Mouse (Mus musculus) neural tube, embryonic 14.5 days (tissue): ENCODE data around the gene Elp4. TPM values are rescaled to one million over a fixed set of nuclear protein-coding genes. Genes with fewer than 3 reads are reported as not detected.

ENCODE experiments used
- ATAC-seq: fragments of 200-750 bp; cut with Nextera tagmentation; 2 replicates; pipeline ENCODE4 v1.8.0; 2017; ENCODE audit warnings: low read depth, mild to moderate bottlenecking, moderate TSS enrichment, moderate library complexity
- H3K27ac ChIP-seq: fragments of 300-500 bp; sonication (generic); 2 replicates; pipeline ENCODE4 v1.5.1; 2014; ENCODE audit warnings: low read depth, mild to moderate bottlenecking, control low read depth, low read length, moderate library complexity, mixed read lengths
- H3K27me3 ChIP-seq: fragments of 300-500 bp; sonication (generic); 2 replicates; pipeline ENCODE4 v1.6.1; 2014; ENCODE audit warnings: low read length; ENCODE audit not compliant: control insufficient read depth, insufficient read depth
- H3K36me3 ChIP-seq: fragments of 300-500 bp; sonication (generic); 2 replicates; pipeline ENCODE4 v1.6.1; 2014; ENCODE audit warnings: low read length, mixed read lengths; ENCODE audit not compliant: control insufficient read depth, insufficient read depth
- H3K4me1 ChIP-seq: fragments of 300-500 bp; sonication (generic); 2 replicates; pipeline ENCODE4 v1.6.1; 2014; ENCODE audit warnings: low read length; ENCODE audit not compliant: control insufficient read depth, insufficient read depth
- H3K4me2 ChIP-seq: fragments of 300-500 bp; sonication (generic); 2 replicates; pipeline ENCODE4 v1.6.1; 2014; ENCODE audit warnings: mild to moderate bottlenecking, low read depth, low read length, control low read depth
- H3K4me3 ChIP-seq: fragments of 300-500 bp; sonication (generic); 2 replicates; pipeline ENCODE4 v1.5.1; 2014; ENCODE audit warnings: low read depth, low read length, control low read depth, mixed read lengths
- H3K9ac ChIP-seq: fragments of 300-500 bp; sonication (generic); replicated peaks from 2 replicates; pipeline ENCODE4 v1.6.1; 2014; ENCODE audit warnings: low read depth, mild to moderate bottlenecking, control low read depth, low read length, mixed read lengths
- H3K9me3 ChIP-seq: fragments of 300-500 bp; sonication (generic); 2 replicates; pipeline ENCODE4 v1.6.1; 2016; ENCODE audit warnings: low read length; ENCODE audit not compliant: control insufficient read depth
- WGBS: fragments of 180-500 bp; shearing (Covaris S2); extraction: QIAGEN DNeasy Blood & Tissue Kit; methylation state at CpG from one replicate; pipeline ENCODE4 v1.1.7; 2014; 5-methylcytosine and 5-hydroxymethylcytosine counted together
- polyA plus RNA-seq: library from polyadenylated mRNA; unstranded; fragments of >200 nt; fragmentation: Nextera tagmentation; extraction: Ambion mirVana; gene quantifications from 2 replicates; pipeline ENCODE4 v1.2.1, GENCODE M21; 2014

Gene Elp4
- polyA plus RNA-seq, 1 experiment from 2014 or later, result 45.8 TPM

DNA sequence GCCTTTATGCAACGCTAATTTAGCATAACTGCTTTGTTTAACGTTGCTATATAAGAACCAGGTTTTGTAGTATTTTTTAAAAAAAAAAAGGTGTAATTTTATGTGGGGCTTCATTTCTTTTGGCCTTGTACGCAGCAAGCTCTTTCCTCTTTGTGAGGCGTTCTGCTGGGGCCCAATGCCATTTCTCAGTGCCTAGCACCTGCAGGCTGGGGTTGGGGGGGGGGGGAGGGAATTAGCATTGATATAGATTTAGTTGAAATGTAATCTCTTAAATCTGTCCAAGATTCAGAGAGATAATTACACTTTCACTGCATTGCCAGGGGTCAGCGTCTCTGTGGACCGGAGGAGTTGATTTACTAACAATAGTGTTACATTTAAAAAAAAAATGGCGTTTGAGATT is 241.8 kb downstream of the Elp4 start:
- Histone ChIP-seq H3K9ac (no peak overlapping the region), H3K27me3 (peaks cover 62% of the 10 kb centered on the region), H3K4me2 (no peak overlapping the region), H3K9me3 (no peaks in the 10 kb centered on the region), H3K4me3 (no peak overlapping the region), H3K36me3 (no peaks in the 10 kb centered on the region), H3K4me1 (0 out of 2 replicates have a peak, but pooled peaks cover 2% of the 10 kb centered on the region), H3K27ac (no peak overlapping the region)
- 8% methylated on average over 7 of the region's 7 CpGs for WGBS
- ATAC-seq, result no peak

DNA sequence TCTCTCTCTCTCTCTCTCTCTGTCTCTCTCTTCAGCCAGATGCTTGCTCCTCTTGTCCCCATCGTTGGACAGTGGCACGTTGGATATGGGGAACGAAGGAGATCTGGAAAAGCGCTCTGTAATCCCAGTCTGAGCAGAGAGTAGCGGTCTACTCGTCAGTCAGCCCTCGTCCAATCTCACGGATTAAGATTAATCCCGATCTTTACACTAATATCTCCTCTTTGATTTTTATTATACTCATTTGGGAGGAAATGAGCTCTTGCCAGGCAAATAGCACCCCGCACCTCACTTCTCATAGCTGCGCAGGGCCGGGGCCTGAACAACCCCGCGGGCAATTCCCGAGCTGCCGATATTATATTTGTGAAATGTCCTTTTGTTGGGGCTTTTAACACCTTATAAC is 242.2 kb downstream of the Elp4 start:
- no peaks in the 10 kb centered on the region for H3K36me3 ChIP-seq
- no peaks in the 10 kb centered on the region for H3K9me3 ChIP-seq
- H3K4me1 ChIP-seq, result 0 out of 2 replicates have a peak, but pooled peaks cover 2% of the 10 kb centered on the region
- no peak for ATAC-seq
- no peak overlapping the region for H3K4me3 ChIP-seq
- 5% methylated on average over 16 of the region's 16 CpGs for WGBS
- H3K9ac ChIP-seq, result no peak overlapping the region
- peaks cover 59% of the 10 kb centered on the region for H3K27me3 ChIP-seq
- no peak overlapping the region for H3K4me2 ChIP-seq
- H3K27ac ChIP-seq, result no peak overlapping the region

DNA sequence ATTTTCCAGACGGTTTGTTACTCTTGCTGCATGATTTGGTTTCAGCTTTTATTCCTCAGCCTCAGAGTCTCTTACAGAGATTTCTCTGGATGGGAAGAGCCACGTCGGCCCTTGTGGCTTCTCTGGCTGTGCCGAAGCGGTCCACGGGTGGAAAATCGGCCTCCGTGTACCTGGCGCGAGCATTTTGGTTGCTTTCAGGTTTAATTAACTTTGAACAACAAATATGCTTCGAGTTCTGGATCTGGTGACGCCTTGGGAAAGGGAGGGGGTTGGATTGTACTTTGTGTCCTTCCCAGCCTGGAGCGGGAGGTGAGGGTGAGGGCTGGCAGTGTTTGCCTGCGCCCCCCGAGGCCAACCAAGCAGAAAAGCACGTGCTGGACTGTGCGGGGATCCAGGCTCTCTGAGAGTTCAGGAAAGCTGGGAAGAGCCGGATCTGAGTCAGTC is 242.7 kb downstream of the Elp4 start:
- Histone ChIP-seq H3K36me3 (no peaks in the 10 kb centered on the region), H3K27me3 (peaks cover 59% of the 10 kb centered on the region), H3K27ac (no peak overlapping the region), H3K4me2 (no peak overlapping the region; the same call in 1 of the 2 replicates), H3K4me1 (0 out of 2 replicates have a peak, but pooled peaks cover 2% of the 10 kb centered on the region), H3K9me3 (no peaks in the 10 kb centered on the region), H3K4me3 (no peak overlapping the region), H3K9ac (no peak overlapping the region)
- 0 out of 2 replicates have a peak, but pooled peaks have one; percentile 33 for ATAC-seq
- WGBS, result 1% methylated on average over 18 of the region's 18 CpGs

DNA sequence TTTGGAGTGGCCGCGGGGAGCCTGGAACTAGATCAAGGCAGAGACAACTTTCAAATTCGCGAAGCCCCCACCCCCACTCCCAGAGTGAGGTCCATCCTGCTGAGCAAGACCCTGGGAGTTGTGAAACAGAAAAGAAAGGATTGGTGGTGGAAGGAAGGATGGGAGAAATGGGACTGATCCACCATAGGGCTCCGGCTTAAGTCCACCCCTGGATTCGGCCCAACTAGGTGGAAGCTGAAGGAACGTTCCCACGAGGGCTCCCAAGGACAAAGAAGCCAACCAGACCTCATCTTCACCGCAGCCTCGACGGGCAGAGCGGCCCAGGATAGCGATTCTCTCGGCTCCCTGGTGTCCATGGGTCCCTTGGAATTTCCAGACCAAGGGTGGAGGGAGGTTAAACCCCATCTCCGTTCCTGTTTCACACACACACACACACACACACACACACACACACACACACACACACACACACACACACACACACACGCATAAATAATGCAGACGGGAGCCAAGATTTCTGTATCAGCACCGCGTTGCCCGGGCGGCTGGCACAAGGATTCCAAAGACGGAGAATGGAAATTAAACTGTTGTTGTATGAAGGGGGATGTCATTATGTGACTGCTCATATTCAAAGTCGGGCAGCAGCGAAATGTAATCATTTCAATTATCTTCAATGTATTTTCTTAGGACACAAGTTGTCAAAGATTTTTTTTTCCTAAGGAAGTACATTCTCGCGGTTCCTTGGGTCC is 243.3 kb downstream of the Elp4 start:
- Histone ChIP-seq H3K4me3 (no peak overlapping the region), H3K4me1 (0 out of 2 replicates have a peak, but pooled peaks cover 2% of the 10 kb centered on the region), H3K27ac (no peak overlapping the region), H3K9me3 (no peaks in the 10 kb centered on the region), H3K4me2 (peak overlapping the region; percentile 9; the same call in 1 of the 2 replicates), H3K36me3 (no peaks in the 10 kb centered on the region), H3K9ac (no peak overlapping the region), H3K27me3 (peaks cover 53% of the 10 kb centered on the region)
- peak; percentile 16; the same call in 1 of the 2 replicates for ATAC-seq
- WGBS, result 2% methylated on average over 26 of the region's 26 CpGs

DNA sequence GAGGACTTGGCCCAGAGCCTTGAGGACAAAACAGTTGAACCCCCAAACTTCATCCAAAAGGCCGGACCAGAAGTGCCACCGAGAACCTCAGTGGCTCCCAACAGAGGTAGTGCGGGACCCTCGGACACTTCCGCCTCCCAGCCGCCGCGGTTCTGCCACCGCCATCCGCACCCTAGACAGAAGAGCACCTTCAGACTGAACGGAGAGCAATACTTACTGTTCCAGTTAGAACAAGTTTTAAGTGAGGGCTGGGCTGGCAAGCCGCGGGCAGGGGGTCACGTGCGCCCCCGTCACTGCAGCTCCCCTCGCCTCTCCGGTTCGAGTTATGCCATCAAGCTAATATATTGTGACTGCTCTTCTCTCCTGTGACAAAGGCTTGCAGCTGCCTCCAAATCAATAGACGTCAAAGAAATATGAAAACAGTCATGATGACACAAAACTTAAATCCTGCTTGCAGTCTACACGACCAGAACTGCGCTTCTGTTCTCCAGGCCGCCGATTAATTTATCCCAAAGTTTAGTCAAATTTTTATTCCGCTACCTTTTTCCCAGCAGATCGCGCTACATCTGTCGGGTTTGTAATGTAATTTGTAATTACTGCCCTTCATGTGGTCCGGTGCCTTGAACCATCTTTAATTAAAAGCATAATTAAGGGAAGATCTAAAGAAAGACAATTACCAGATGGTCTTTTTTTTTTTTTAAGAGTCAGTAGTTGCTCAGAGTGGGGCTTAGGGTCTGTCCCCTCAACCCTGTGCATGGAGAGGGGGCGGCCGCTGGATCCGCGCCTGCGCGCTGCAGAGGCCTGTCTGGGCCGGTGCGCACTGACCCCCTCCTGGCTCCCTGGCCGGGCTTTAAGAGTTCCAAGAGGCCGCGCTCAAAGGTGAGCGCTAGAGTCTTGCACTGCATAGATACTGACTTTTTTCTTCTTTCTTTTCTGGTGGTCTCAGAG is 244.2 kb downstream of the Elp4 start:
- Histone ChIP-seq H3K9ac (no peak overlapping the region), H3K4me3 (no peak overlapping the region; the same call in 1 of the 2 replicates)
- 2% methylated on average over 41 of the region's 41 CpGs for WGBS

DNA sequence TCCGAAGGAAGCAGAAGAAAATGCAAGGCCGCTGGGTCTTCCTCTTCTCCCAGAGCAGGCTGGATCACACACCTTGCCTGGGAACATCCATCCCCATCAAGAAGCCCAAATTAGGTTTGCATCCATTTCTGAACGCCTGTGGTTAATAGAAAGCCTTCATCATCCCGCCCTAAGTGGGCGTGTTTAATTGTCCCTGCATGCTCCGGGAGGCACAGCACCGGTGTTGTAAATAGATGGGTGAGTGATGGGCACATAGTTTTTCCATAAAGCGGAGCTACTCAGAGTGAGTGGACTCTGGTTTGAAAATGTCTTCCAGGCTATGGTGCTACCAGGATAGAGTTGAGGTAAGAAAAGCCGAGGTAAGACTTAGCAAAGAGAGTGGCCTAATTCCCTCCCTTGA is 245.0 kb downstream of the Elp4 start:
- Histone ChIP-seq H3K4me2 (no peak overlapping the region; the same call in 1 of the 2 replicates), H3K9ac (no peak overlapping the region), H3K36me3 (no peaks in the 10 kb centered on the region), H3K9me3 (no peaks in the 10 kb centered on the region), H3K27ac (no peak overlapping the region), H3K4me1 (0 out of 2 replicates have a peak, but pooled peaks cover 2% of the 10 kb centered on the region), H3K27me3 (peaks cover 41% of the 10 kb centered on the region), H3K4me3 (no peak overlapping the region)
- ATAC-seq, result no peak
- WGBS, result 14% methylated on average over 9 of the region's 9 CpGs

More for the DNA sequence above, 244.2 kb downstream of the Elp4 start:
- Histone ChIP-seq H3K36me3 (no peaks in the 10 kb centered on the region), H3K27me3 (peaks cover 46% of the 10 kb centered on the region), H3K4me1 (0 out of 2 replicates have a peak, but pooled peaks cover 2% of the 10 kb centered on the region), H3K9me3 (no peaks in the 10 kb centered on the region), H3K4me2 (peak overlapping the region; percentile 9; the same call in 1 of the 2 replicates), H3K27ac (no peak overlapping the region)
- ATAC-seq, result peak; percentile 70

DNA sequence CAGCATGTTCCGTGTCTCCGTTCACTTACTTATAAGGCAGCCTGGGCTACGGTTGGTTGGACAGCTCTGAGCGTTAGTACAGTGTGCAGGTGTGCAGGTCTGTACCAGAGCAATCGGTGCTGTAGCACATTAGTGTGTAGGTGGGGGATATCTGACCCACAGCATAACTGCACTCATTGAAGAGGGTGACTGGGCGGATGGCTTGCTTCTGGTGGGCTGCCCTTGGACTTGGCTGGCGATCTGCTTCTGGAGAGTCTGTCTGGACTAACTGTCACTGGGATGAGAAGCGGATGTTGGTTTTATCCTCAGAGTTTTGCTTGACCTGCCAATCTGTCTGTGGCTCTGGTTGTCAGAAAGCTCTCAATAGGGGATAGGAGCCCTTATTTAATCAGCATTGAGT is 247.9 kb downstream of the Elp4 start:
- Histone ChIP-seq H3K36me3 (no peaks in the 10 kb centered on the region), H3K9me3 (no peaks in the 10 kb centered on the region), H3K4me3 (no peak overlapping the region), H3K27ac (no peak overlapping the region), H3K9ac (no peak overlapping the region), H3K4me1 (0 out of 2 replicates have a peak, but pooled peaks cover 2% of the 10 kb centered on the region), H3K27me3 (peaks cover 22% of the 10 kb centered on the region), H3K4me2 (no peak overlapping the region)
- 93% methylated on average over 8 of the region's 8 CpGs for WGBS
- ATAC-seq, result no peak
